Mouse (Mus musculus): ENCODE measurements around the gene Sez6l2.

- TF ChIP-seq EP300 (IDR thresholded peaks at IDR 0.05; ENCODE audit: insufficient read depth, low read depth, low read length) (0 out of 2 replicates have a peak, but pooled peaks have one; percentile 35), POLR2A (IDR thresholded peaks at IDR 0.05; ENCODE audit: insufficient read depth, low read depth, low read length) (no peak)
Observed at GRCm38 (mm10) chr7:126949793-126950646, at the start of gene Sez6l2.

Data from heart, adult 2 months (tissue).